Comparison of ENCODE assay signal across 17 mouse cellular contexts in the genomic region with DNA sequence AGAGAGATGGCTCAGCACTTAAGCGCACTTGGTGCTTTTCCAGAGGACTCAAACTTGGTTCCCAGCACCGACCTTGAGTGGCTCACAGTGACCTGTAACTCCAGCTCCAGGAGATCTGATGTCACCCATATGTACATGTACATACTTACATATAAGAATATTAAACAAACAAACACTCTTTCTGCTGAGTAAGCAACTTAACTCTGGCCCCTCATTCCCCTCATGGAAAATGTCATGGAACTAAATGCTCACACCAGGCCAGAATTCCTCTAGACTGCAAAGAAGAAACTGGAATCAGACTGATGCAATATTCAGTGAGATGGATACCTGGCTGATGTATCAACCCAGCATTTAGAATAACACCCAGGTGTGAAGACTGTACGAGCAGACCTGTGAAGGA.
"Had no signal": no experiment of that assay in that cellular context is flagged by ENCODE, and none has a peak within 500 bp of the region (broad histone marks: within the 10 kb centered on the region; RNA-seq: fewer than 3 reads in every experiment).

No protein-coding gene starts in this region.

- H3K4me2 ChIP-seq: neural tube, embryonic 12.5 days; neural tube, embryonic 13.5 days; neural tube, embryonic 15.5 days; stomach, embryonic 15.5 days had no signal

- DNase-seq: retina, postnatal 1 day; right cerebral cortex, adult 18-20 months; right cerebral cortex, postnatal 14 days; right cerebral cortex, postnatal 25 days; right cerebral cortex, postnatal 4 days; spleen, adult 18-20 months; thymus, adult 18-20 months; thymus, adult 2 months; thymus, postnatal 14 days; thymus, postnatal 25 days; thymus, postnatal 36 days; thymus, postnatal 4 days had no signal

- H3K4me1 ChIP-seq: neural tube, embryonic 12.5 days; neural tube, embryonic 15.5 days; stomach, embryonic 15.5 days had no signal

- H3K9me3 ChIP-seq: neural tube, embryonic 12.5 days; neural tube, embryonic 13.5 days; neural tube, embryonic 15.5 days; stomach, embryonic 15.5 days had no signal

- H3K4me3 ChIP-seq: neural tube, embryonic 12.5 days; neural tube, embryonic 13.5 days; neural tube, embryonic 15.5 days; stomach, embryonic 15.5 days had no signal

- H3K27me3 ChIP-seq: neural tube, embryonic 12.5 days; neural tube, embryonic 13.5 days; neural tube, embryonic 15.5 days; stomach, embryonic 15.5 days had no signal

- H3K27ac ChIP-seq: neural tube, embryonic 12.5 days; neural tube, embryonic 13.5 days; neural tube, embryonic 15.5 days; stomach, embryonic 15.5 days; stomach, postnatal 0 days had no signal

- H3K9ac ChIP-seq: neural tube, embryonic 12.5 days; neural tube, embryonic 13.5 days; neural tube, embryonic 15.5 days; stomach, embryonic 15.5 days had no signal

- H3K36me3 ChIP-seq: stomach, embryonic 15.5 days had no signal
